Mouse (Mus musculus) olfactory bulb, adult 2 months (tissue): ENCODE data around the gene 1700013G24Rik.

ENCODE experiments used
- CTCF ChIP-seq: fragments of 200-500 bp; IDR thresholded peaks from 2 replicates; pipeline ENCODE4 v1.5.1; 2012; ENCODE audit warnings: low read depth, mild to moderate bottlenecking, low read length, moderate library complexity; ENCODE audit not compliant: insufficient read depth
- POLR2A ChIP-seq: fragments of 200-500 bp; IDR thresholded peaks from 2 replicates; pipeline ENCODE4 v1.6.1; 2012; ENCODE audit warnings: mild to moderate bottlenecking, low read depth, low read length, moderate library complexity; ENCODE audit not compliant: insufficient read depth

GRCm38 (mm10) chr4:137502801-137503200 is 49.7 kb downstream of the 1700013G24Rik start:
- TF ChIP-seq POLR2A (no peak), CTCF (no peak)
